Mouse (Mus musculus): ENCODE measurements around the gene Vmn1r111.
"Not testable (repeated sequence)": the region's sequence is repeated elsewhere in the genome, so short reads cannot be mapped to it uniquely, and the experiment has no call there.

Vmn1r111 gene

GRCm38 (mm10) chr7:20703116-20703515 is at the start of gene Vmn1r111:
Gene Vmn1r111, minus strand, starts transcription at chr7:20703216.
- DNase-seq (ENCODE audit: low read depth), result not testable (repeated sequence)

DNA sequence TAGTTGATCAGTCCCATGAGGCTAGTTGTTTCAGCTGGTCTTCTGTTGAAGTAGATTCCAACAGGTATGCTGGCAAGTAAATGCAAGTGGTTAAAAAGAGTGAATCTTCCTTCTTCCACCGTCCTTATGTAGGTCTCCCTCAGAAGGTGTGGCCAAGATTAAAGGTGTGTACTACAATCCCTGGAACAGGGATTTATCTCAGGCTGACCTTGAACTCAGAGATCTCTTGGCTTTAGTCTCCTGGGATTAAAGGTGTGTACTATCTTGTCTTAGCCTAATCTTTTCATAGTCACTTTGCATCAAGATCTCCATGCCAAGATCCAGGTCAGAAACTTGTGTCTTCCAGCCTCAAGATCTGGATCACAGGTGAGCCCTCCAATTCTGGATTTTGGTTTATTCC is 27.5 kb upstream of the Vmn1r111 start, which contains the start of gene Gm10668:
Gene Gm10668, minus strand, starts transcription at position 101 of the 400 bp plus-strand sequence.
- DNase-seq (ENCODE audit: low read depth), result not testable (repeated sequence)

DNA sequence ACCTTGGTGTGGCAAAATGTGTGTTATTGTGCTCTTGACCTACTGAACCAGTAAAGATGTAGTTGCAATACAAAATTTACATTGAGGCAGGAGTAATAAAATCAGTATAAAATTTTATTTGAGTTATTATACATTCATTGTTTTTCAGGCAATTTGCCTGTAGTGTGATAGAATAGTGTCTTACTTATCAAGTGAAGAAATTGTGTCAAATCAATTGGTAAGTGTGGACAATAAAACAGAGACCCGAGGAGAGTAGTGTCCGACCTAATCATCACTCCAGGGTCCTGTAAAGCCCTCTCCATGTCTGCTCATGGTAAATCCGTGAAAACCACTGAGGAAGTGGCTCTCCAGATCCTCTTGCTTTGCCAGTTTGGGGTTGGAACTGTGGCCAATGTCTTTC is 34.4 kb downstream of the Vmn1r111 start, which contains the start of gene Vmn1r107:
Gene Vmn1r107, plus strand, starts transcription at position 301 of the 400 bp plus-strand sequence.
- not testable (repeated sequence) for DNase-seq (ENCODE audit: low read depth)

Data from c-Kit-positive CD71-negative TER-119-negative erythroid progenitor cells, embryonic 14.5 days (primary cell).